Mouse (Mus musculus): ENCODE data around the gene Mtfmt.

Gene Mtfmt

DNA sequence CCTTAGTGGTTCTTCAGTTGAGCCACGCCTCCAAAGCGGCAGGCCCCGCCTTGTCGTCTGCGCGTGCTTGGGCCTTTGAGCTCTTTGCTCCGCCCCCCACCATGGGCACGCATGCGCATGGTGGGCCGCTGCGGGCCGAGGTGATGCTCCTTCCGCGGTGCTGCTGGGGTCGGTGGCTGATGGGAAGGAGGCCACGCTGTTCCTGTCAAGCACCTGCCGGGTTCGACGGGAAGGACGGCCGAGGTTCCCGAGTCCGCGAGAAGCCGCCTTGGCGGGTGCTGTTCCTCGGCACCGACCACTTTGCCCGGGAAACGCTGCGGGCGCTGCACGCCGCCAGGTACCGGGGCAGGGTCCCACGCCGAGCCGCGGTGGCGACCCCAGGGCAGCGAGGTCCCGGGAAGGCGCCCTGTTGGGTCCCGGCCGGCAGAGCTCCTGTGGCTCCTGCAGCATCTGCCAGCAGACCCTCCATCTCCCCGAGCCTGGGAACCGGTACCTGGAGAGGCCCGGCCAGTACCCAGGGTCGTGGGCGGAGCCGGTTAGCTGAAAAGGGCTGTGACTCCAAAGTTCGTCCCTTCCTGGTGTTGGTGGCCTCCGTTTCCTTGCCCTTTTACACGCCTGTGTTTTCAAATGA is at the start of gene Mtfmt:
Gene Mtfmt (plus strand): TSS at position 112 of the 631 bp plus-strand sequence.
- peak; percentile 86 to 90 for DNase-seq (ENCODE audit: low spot score in 2 of 2)

- DNase-seq (ENCODE audit: low spot score in 2 of 2) = no peak
Measured at GRCm38 (mm10) chr9:65386373-65387140, 49.0 kb upstream of the Mtfmt start.

- no peak for DNase-seq (ENCODE audit: low spot score in 2 of 2)
Measured at GRCm38 (mm10) chr9:65390752-65391612, 44.6 kb upstream of the Mtfmt start.

DNA sequence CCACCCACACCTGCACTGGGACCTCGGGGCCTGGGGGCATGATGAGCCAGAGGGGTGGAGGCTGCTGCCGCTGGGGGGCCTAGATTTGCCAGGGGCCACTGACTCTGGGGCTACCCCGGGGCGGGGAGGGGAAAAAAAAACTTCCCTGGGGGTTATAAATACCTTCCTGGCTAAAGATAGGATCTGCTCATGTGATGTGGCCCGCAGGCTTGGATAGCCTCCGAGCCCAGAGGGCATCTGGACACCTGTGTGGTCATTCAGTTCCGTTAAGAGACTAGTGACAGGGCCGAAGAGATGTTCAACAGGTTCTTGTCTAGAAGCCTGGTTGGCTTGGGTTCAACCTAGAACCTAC is 44.0 kb upstream of the Mtfmt start, which contains the start of gene Kbtbd13:
Gene Kbtbd13 (minus strand): TSS at position 40 of the 352 bp plus-strand sequence.
- no peak for DNase-seq (ENCODE audit: low spot score in 2 of 2)

DNA sequence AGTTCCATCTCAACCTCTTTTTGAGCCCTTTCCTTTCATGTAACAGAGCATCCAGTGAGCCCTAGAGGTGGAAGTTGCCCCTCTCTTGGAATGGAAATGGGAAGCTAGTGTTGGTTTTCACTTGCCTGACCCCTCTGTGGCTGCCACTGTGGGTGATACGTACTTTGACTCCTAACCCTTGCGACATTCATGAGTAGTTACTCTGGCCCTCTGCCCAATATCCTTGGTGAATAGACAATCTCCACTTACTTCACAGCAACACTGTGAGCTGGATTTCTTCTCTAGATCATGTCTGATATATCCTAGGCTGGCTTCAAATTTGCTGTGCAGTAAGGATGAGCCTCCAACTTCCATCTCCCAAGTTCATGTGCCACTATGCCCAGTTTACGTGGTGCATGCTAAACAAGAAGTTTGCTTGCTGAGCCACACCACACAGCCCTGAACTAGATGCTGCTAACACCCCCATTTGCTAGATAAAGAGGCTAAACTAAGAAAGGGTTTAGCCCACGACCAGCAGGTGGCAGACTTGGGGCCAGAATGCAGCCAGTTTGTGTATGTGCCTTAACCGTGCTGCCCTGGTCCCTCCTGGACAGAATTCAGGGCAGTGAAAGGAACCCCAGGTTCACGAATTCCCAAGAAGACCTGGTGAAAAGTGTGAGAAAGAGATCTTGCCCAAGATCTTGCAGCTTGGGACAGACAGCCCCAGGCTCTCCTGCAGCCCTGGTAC is 42.8 kb upstream of the Mtfmt start:
- DNase-seq (ENCODE audit: low spot score in 2 of 2) = no peak

DNA sequence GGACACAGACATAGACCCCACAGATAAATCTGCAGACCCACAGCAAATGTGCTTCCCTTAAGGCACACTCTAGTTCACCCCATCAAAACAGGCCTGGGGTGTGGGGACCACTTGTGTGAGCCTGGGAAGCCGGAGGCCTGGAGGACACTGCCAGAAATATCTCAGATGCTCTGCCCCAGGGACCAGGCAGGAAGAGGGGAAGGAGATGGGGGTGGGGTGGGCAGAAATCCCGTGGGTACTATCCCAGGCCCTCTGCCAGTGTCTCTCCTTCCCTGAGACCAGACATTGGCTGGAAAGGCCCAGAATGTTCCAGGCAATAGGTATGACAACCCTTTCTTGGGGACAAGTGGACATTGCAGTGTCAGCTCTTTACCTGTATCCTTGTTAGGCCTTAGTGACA is 42.0 kb upstream of the Mtfmt start:
- no peak for DNase-seq (ENCODE audit: low spot score in 2 of 2)

GRCm38 (mm10) chr9:65394360-65394759 is 41.2 kb upstream of the Mtfmt start:
- DNase-seq (ENCODE audit: low spot score in 2 of 2) = no peak

DNA sequence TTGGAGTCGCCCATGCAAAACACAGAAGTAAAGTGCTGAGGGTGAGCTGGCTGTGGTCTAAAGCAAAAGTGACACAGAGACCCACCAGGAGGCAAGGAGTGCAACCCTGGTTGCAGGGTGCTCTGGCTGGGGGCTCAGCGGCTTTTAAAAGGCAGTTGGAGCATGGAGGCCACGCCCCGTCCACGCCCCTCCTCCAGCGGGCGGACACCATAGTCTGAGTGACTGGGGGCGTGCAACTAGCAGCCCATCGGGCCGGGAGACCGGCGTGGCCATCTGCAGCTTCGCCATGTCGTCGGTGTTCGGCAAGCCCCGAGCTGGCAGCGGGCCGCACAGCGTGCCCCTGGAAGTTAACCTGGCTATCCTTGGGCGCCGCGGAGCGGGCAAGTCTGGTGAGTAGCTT is 37.3 kb upstream of the Mtfmt start, which contains the start of gene Rasl12:
Gene Rasl12 (plus strand): TSS at position 228 of the 400 bp plus-strand sequence.
- peak in 1 of 2 experiments; percentile 18 for DNase-seq (ENCODE audit: low spot score in 2 of 2)

GRCm38 (mm10) chr9:65399934-65400333 is 35.6 kb upstream of the Mtfmt start:
- DNase-seq (ENCODE audit: low spot score in 2 of 2) = no peak

DNA sequence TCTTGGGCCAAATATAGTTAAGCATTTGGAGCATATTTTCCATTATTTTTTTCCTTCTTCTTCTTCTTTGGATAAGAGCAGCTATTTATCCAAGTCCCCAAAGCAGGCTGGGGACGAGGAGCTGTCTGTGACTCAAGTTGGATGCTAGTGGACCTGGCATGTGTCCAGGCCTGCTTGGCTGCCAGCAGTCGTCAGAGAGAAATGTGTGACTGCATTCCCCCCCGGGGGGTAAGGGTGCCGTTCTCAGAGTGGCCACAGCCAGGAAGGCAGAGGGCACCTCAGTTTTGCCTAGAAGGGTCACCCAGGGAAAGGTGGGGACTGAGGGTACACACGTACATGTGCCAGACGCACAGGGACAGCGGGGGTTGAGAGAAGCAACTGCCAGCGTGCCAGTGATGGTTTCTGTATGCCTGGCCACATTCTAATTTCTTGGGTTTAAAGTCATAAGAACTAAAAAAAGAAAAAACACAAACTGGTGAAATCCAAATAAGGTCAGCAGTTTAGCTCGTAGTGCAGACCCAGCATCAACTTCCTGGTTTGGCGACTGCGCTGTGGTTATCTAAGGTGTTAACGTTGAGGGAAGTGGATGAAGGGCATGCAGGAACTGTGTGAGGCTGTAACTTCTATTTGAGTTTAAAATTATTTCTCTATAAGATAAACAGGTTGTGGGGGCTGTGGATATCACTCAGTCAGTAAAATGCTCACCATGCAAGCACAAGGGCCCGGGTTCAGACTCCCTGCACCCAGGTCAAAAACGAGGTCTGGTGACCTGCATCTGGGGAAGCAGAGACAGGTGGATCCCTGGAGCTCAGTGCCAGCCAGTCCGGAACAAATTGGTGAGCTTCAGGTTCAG is 31.0 kb upstream of the Mtfmt start:
- DNase-seq (ENCODE audit: low spot score in 2 of 2) = peak; percentile 58 to 59

- no peak for DNase-seq (ENCODE audit: low spot score in 2 of 2)
Measured at GRCm38 (mm10) chr9:65405184-65405449, 30.5 kb upstream of the Mtfmt start.

DNA sequence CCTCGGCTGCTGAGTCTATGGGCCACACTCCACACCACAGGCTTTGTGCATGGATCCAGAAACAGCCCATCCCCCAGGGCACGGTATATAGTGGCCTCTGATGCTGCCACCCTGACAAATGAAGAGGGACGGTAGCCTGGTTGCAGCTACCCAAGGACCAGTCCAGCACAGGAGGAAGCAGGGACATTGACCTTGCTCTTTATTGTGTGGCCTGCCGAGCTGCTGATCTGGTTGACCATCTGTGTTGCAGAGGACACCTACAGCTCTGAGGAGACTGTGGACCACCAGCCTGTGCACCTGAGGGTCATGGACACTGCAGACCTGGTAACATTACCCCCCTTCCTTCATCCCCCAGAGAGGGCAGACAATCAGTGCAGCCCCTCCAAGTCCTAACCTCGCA is 28.3 kb upstream of the Mtfmt start:
- no peak for DNase-seq (ENCODE audit: low spot score in 2 of 2)

- DNase-seq (ENCODE audit: low spot score in 2 of 2) = no peak
Measured at GRCm38 (mm10) chr9:65407861-65408260, 27.7 kb upstream of the Mtfmt start.

GRCm38 (mm10) chr9:65408871-65409295 is 26.7 kb upstream of the Mtfmt start:
- DNase-seq (ENCODE audit: low spot score in 2 of 2) = no peak

GRCm38 (mm10) chr9:65410378-65410777 is 25.2 kb upstream of the Mtfmt start:
- no peak for DNase-seq (ENCODE audit: low spot score in 2 of 2)

- DNase-seq (ENCODE audit: low spot score in 2 of 2) = no peak
Measured at GRCm38 (mm10) chr9:65411326-65411725, 24.3 kb upstream of the Mtfmt start.

DNA sequence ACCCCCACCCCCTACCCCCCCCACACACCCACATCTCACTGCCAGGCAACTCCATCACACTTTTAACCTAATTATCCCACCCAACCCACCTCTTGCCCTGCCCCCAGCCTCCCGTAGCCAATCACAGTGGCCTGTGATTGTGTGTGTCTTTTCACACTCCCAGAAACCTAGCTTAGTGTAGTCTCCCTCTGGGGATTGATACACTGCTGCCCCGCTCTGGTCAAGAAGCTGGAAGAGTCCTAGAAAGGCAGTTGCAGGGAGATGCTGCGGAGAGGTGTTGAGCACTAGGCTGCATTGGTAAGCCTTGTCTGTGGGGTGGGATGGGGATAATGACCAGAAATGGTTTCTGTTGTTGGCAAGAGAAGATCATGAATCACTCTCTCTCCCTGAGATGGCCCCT is 17.8 kb upstream of the Mtfmt start:
- no peak for DNase-seq (ENCODE audit: low spot score in 2 of 2)

- DNase-seq (ENCODE audit: low spot score in 2 of 2) = no peak
Measured at GRCm38 (mm10) chr9:65419633-65420032, 15.9 kb upstream of the Mtfmt start.

- no peak for DNase-seq (ENCODE audit: low spot score in 2 of 2)
Measured at GRCm38 (mm10) chr9:65422760-65423501, 12.7 kb upstream of the Mtfmt start, which contains the start of gene Slc51b. Gene Slc51b, minus strand, starts transcription at chr9:65422955.

- DNase-seq (ENCODE audit: low spot score in 2 of 2) = no peak
Measured at GRCm38 (mm10) chr9:65424393-65424792, 11.2 kb upstream of the Mtfmt start.

Data from right cerebral cortex, postnatal 36 days (tissue).